Mouse (Mus musculus): ENCODE measurements around the gene Mfsd2b. TPM values are rescaled to one million over a fixed set of nuclear protein-coding genes. Genes with fewer than 3 reads are reported as not detected.

Mfsd2b gene
- polyA plus RNA-seq, 1 experiment from 2014 or later: 0.30 TPM

GRCm38 (mm10) chr12:4816680-4817360 is 57.3 kb downstream of the Mfsd2b start:
- H3K9ac ChIP-seq (ENCODE audit: low read length): peak overlapping the region; percentile 86
- no peak for DNase-seq (ENCODE audit: low spot score)
- H3K4me3 ChIP-seq (ENCODE audit: low read depth, low read length): peak overlapping the region; percentile 58
- H3K27me3 ChIP-seq (ENCODE audit: control insufficient read depth, insufficient read depth, low read length): no peaks in the 10 kb centered on the region
- no peaks in the 10 kb centered on the region for H3K9me3 ChIP-seq (ENCODE audit: control insufficient read depth, low read length)
- H3K4me2 ChIP-seq (replicated peaks; ENCODE audit: low read depth): peak overlapping the region; percentile 78
- 6% methylated on average over 24 of the region's 24 CpGs for WGBS
- H3K36me3 ChIP-seq (ENCODE audit: control insufficient read depth, insufficient read depth, low read length): peaks cover 3% of the 10 kb centered on the region; the same call in 1 of the 2 replicates
- peak overlapping the region; percentile 94 for H3K27ac ChIP-seq (replicated peaks)
- no peak; the same call in 1 of the 2 replicates for ATAC-seq (ENCODE audit: low FRiP score, low TSS enrichment)
- no peaks in the 10 kb centered on the region for H3K4me1 ChIP-seq (replicated peaks; ENCODE audit: control insufficient read depth, insufficient read depth)
- TF ChIP-seq CTCF (IDR thresholded peaks at IDR 0.05; ENCODE audit: low read depth): no peak; the same call in 1 of the 2 replicates
- no peak for TF ChIP-seq EP300 (optimal IDR thresholded peaks at IDR 0.05)

- Histone ChIP-seq H3K27me3 (ENCODE audit: control insufficient read depth, insufficient read depth, low read length) (no peaks in the 10 kb centered on the region), H3K4me1 (replicated peaks; ENCODE audit: control insufficient read depth, insufficient read depth) (no peaks in the 10 kb centered on the region), H3K4me2 (replicated peaks; ENCODE audit: low read depth) (no peak overlapping the region), H3K27ac (replicated peaks) (no peak overlapping the region), H3K4me3 (ENCODE audit: low read depth, low read length) (no peak overlapping the region), H3K9me3 (ENCODE audit: control insufficient read depth, low read length) (0 out of 2 replicates have a peak, but pooled peaks cover 3% of the 10 kb centered on the region), H3K9ac (ENCODE audit: low read length) (no peak overlapping the region), H3K36me3 (ENCODE audit: control insufficient read depth, insufficient read depth, low read length) (no peaks in the 10 kb centered on the region)
- TF ChIP-seq CTCF (IDR thresholded peaks at IDR 0.05; ENCODE audit: low read depth): no peak
- no peak for TF ChIP-seq EP300 (optimal IDR thresholded peaks at IDR 0.05)
- DNase-seq (ENCODE audit: low spot score): no peak
- 62% methylated on average over 4 of the region's 4 CpGs for WGBS
- ATAC-seq (ENCODE audit: low FRiP score, low TSS enrichment): no peak
These were observed 60.5 kb downstream of the Mfsd2b start for GRCm38 (mm10) chr12:4813636-4814035.

Other genes with a start within 250 kb of the Mfsd2b start
- gene Fam228a, start 135.9 kb downstream of the Mfsd2b start, polyA plus RNA-seq (2015; fragmentation: Nextera tagmentation; extraction: Ambion mirVana): 0.05 and 0.19 TPM in 2 replicates
- gene Pfn4, start 105.3 kb downstream of the Mfsd2b start, polyA plus RNA-seq (2015; fragmentation: Nextera tagmentation; extraction: Ambion mirVana): 0.96 and 1.4 TPM in 2 replicates
- 0.68 and 1.0 TPM in 2 replicates for gene Fam228b, start 105.1 kb downstream of the Mfsd2b start, polyA plus RNA-seq (2015; fragmentation: Nextera tagmentation; extraction: Ambion mirVana)
- gene Sf3b6, start 56.8 kb downstream of the Mfsd2b start, polyA plus RNA-seq (2015; fragmentation: Nextera tagmentation; extraction: Ambion mirVana): 288 and 301 TPM in 2 replicates
- gene Fkbp1b, start 32.8 kb downstream of the Mfsd2b start, polyA plus RNA-seq (2015; fragmentation: Nextera tagmentation; extraction: Ambion mirVana): 7.7 and 8.3 TPM in 2 replicates
- gene Wdcp, start 31.1 kb downstream of the Mfsd2b start, polyA plus RNA-seq (2015; fragmentation: Nextera tagmentation; extraction: Ambion mirVana): 7.4 and 8.2 TPM in 2 replicates
- 35.2 and 37.6 TPM in 2 replicates for gene Ubxn2a, start 33.3 kb upstream of the Mfsd2b start, polyA plus RNA-seq (2015; fragmentation: Nextera tagmentation; extraction: Ambion mirVana)
- gene Atad2b, start 43.0 kb upstream of the Mfsd2b start, polyA plus RNA-seq (2015; fragmentation: Nextera tagmentation; extraction: Ambion mirVana): 4.1 and 4.6 TPM in 2 replicates